Mouse (Mus musculus) brown adipose tissue, adult 24 weeks (tissue): ENCODE measurements around the gene Elfn1. TPM values are rescaled to one million over a fixed set of nuclear protein-coding genes. Genes with fewer than 3 reads are reported as not detected.

Experiments used
- H3K27ac ChIP-seq: fragments of 200-500 bp; replicated peaks from 2 replicates; pipeline ENCODE4 v1.5.1; 2012; ENCODE audit warnings: low read depth, mild to moderate bottlenecking, low read length
- H3K4me1 ChIP-seq: fragments of 200-500 bp; 2 replicates; pipeline ENCODE4 v1.6.1; 2012; ENCODE audit warnings: low read length, mixed read lengths; ENCODE audit not compliant: control insufficient read depth, insufficient read depth, insufficient read length
- H3K4me3 ChIP-seq: fragments of 200-500 bp; 2 replicates; pipeline ENCODE4 v1.5.1; 2012; ENCODE audit warnings: low read depth, mild to moderate bottlenecking, low read length, moderate library complexity; ENCODE audit not compliant: insufficient read depth
- polyA plus RNA-seq: library from polyadenylated mRNA; stranded (reverse); fragments of >200 nt; gene quantifications from 2 replicates; pipeline ENCODE4 v1.2.4, GENCODE M21; 2012; ENCODE audit not compliant: missing spikeins, insufficient read depth, insufficient read length

Elfn1 gene
- polyA plus RNA-seq: 0.29 TPM in 1 of 2 replicates, not detected in the other

DNA sequence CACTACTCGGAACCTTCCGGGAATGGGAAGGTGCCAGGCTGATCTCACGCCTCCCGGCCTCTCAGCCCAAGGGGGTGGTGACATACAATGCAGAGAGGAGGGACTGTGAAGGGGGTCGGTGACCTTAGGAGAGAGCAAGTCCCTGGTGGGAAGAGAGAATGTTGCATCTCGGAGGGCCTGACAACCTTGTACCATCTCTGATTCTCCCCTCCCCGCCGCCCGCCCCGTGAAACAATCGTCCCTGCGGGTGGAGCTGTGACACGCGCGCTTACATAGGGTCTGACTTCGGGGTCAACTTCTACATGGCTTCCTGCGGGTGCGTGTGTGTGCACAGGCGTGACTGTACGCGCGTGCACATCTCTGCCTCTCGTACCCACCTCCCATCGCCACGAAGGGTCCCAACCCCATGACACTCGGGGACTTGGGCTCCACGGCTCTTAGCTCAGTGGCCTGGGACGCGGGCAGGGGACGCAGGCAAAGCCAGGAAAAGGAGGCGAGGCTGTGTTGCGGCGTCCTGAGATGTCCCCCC lies at the start of gene Elfn1:
Gene Elfn1, plus strand, starts transcription at position 230 of the 529 bp plus-strand sequence.
- peak within 1 kb of the TSS; percentile 45 for H3K4me3 ChIP-seq
- no peak within 1 kb of the TSS for H3K27ac ChIP-seq
- peaks cover 4% of the 10 kb centered on the region; the same call in 1 of the 2 replicates for H3K4me1 ChIP-seq

DNA sequence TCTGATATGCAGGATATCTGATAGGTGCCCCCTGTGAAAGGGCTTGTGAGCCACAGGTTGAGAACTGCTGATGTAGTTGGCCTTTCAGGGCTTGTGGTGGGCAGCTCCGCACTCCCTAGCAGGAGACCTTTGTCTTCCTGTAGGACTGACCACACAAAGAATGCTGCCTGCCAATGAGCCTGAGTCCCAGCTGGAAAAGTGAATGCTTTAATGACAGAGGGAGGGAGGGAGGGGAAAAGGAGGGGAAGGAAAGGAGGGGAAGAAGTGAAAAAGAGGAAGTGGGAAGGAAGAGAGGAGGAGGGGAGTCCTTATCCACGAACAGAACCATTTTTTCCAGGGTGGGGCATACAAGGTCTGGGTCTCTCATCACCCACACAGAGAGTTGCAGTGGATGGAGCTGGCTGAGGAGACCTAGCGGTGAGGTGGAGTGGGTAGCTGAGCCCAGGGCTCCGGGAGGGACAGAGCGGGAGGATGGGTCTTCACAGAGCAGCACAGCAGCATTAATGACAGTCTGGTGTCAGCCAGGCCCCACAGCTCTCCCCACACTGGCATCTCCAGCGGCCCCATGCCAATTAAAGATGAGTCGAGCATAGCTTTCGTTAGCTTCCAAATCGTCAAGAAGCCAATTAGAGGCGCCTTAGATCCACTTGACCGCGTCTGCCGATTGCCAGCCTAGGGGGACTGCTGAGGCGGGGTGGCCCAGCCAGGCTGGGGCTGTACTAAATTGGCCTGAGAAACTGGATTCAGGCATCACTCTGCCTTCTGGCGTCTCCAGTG lies 47.2 kb upstream of the Elfn1 start:
- H3K27ac ChIP-seq: no peak overlapping the region
- H3K4me1 ChIP-seq: no peaks in the 10 kb centered on the region
- no peak overlapping the region for H3K4me3 ChIP-seq

DNA sequence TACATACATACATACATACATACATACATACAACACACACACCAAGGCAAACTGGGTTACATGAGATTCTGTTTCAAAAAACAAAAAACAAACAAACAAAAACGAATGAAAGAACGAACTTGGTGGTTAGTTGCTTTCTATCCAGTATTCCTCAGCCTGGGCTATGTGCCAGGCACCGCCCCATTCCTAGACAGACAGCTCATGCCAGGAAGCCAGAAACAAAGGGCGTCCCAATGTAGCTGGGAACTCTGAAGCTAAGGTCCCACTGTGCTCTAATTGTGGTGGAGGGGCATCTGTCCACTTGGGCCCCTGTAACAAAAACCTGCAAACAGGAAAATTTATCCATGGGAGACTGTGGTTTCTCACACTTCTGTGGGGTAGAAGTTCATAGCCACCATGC lies 45.0 kb upstream of the Elfn1 start:
- no peak overlapping the region for H3K4me3 ChIP-seq
- no peaks in the 10 kb centered on the region for H3K4me1 ChIP-seq
- H3K27ac ChIP-seq: no peak overlapping the region

DNA sequence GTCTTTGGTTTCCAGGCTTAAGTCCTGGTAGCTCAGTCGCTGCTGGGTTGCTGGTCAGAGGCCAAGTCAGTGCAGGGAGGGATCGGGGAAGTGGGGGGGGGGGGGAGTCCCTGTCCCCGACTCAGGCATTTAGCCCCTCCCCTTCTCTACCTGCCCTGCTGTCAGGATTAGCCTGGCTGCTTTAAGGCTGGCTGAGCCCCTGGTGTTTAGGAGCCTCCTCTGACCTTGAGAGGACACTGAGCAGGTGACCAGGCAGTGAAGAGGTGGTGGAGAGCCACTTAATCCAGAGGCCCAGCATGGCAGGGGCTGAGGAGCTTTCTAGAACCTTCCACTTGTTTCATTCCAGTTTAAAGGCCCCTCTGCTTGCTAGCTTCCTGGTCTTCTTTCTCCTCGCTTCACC lies 36.9 kb upstream of the Elfn1 start:
- Histone ChIP-seq H3K4me1 (no peaks in the 10 kb centered on the region), H3K4me3 (no peak overlapping the region), H3K27ac (no peak overlapping the region)

DNA sequence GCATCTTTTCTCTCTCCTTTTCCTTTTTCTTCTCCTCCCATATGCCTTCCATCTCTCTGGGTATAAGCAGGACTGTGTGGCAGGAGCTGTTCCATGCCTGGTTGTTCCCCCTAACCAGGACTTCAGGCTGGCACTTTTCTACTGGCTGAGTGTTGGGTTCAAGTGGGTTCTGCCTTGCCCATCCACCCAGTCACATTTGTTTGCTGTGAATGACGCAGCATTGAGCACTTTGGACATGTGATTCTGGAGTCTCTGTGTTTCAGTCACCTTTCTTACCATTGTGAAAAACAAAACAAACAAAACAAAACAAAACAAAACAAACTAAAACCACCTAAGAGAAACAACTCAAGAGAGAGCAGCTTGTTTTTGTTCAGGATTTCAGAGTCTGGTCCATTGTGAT lies 36.2 kb upstream of the Elfn1 start:
- H3K4me1 ChIP-seq: no peaks in the 10 kb centered on the region
- no peak overlapping the region for H3K27ac ChIP-seq
- no peak overlapping the region for H3K4me3 ChIP-seq

DNA sequence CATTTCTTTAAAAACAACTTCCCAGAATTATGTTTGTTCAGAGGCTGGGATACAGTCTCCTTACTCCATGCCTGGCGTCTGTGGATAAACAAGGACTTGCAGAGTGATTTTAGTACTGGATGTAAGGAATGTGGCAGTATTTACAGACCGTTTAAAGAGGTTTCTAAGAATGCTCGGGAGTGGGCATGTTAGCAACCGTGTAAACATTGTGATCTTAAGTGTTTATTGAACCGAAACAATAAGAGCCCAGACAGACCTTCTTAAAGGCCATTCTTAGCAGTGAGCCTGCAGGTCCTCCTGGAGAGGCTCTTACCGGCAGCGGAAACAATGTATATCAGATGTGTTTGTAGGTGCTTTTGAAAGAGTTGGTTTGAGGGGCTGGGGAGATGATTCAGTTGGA lies 30.2 kb upstream of the Elfn1 start:
- H3K4me3 ChIP-seq: no peak overlapping the region
- no peaks in the 10 kb centered on the region for H3K4me1 ChIP-seq
- no peak overlapping the region for H3K27ac ChIP-seq

DNA sequence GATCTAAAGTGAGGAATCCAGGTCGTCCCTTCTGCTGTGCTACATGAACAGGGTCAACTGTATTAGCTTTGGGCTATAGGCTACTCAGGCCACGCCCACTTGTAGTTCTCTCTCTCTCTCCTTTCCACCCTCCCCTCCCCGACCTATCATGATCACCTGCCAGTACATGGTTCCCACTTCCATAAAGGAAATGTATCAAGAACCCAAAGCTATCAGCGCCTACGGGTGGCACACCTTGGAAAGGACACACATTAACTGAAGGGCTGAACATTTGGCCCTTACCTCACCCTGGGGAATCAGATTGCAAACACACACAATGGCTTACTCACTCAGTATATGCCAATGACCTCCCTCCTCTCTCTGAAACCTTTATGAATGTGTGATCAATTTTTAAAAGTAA lies 28.0 kb upstream of the Elfn1 start:
- no peaks in the 10 kb centered on the region for H3K4me1 ChIP-seq
- no peak overlapping the region for H3K27ac ChIP-seq
- H3K4me3 ChIP-seq: no peak overlapping the region

DNA sequence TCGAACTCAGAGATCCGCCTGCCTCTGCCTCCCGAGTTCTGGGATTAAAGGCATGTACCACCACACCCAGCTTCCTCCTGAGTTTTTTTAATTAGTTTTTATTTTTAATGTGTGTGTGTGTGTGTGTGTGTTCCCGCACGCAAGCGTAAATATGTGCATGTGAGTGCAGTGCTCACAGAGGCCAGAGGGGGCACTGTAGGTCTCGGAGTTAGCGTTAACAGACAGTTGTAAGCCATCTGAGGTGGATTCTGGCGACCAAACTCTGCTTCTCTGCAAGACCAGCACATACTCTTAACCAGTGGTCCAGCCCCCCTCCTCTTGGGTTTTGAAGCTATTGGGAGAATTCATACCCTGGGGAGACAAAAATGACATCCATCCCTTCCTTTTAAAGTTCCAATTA lies 26.6 kb upstream of the Elfn1 start:
- Histone ChIP-seq H3K4me1 (no peaks in the 10 kb centered on the region), H3K27ac (no peak overlapping the region), H3K4me3 (no peak overlapping the region)

DNA sequence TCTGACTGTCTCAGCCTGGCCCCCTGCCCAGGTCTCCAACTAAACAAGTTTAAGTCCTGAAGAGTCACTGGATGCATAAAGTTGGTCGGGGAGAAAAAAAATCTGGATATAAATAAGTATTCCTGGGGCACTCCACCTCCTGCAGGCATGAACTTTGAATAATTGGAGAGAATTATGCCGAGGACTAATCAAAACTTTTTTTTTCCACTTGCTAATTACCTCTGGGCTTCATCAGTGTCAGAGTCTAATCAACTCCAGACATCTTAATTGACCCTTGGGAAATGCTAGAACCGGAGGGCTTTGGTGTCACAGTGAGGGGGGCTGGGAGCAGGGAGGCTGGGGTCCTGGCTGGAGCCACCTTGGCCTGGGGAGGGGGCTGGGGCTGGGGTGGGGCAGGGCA lies 19.1 kb upstream of the Elfn1 start:
- no peak overlapping the region for H3K4me3 ChIP-seq
- no peaks in the 10 kb centered on the region for H3K4me1 ChIP-seq
- no peak overlapping the region for H3K27ac ChIP-seq

DNA sequence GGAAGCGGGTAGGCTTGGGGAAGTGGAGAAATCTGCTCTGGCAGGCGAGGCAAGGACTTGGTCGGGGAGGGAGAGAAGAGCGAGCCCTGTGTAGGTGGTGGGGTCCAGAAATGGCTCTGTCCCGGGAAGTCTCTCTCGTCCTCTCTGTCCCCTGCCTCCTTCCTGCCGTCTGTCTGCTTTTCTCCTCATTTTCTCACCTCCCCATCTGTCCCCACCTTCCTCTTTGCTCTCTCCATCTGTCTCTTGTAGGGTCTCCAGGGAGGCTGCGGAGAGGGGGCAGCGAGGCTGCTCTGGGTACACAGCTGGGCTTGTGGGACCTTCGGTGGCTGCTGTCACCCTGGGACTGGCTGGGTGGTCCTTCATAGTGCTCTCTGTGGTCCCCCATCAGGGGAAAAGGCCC lies 18.4 kb upstream of the Elfn1 start:
- H3K27ac ChIP-seq: no peak overlapping the region

DNA sequence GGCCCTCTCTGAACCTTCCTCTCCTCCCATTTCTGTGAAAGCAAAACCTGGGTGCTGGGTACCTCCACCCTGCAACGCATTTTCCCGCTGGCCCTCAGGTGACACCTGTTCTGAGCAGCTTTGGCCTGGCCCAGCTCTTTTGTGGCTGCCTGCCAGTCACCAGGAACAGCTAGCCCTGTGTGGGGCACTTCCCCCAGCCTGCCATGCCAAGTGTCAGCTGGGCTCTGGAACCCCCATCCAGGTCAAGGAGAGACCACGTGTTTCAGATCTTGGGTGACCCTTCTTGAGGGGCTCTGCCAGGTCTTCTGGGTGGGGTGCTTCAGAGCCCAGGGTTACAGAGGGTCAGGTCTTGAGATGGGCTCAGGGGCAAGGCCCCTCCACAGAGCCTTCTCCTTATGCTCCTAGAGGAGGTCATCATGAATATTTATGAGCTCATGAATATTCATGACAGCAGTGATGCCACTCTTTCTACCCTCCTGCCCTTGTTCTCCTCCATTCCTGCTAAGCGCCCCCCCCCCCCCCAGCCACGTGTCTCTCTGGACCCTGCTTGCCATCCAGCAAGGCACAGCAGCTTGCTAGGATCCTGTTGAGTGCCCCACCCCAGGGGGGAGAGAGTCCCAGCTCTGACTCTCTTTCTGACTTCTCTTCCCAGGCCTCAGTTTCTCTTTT lies 15.3 kb upstream of the Elfn1 start:
- no peak overlapping the region for H3K27ac ChIP-seq
- no peak overlapping the region for H3K4me3 ChIP-seq
- no peaks in the 10 kb centered on the region for H3K4me1 ChIP-seq

More for the DNA sequence above, 18.4 kb upstream of the Elfn1 start:
- Histone ChIP-seq H3K4me1 (no peaks in the 10 kb centered on the region), H3K4me3 (no peak overlapping the region)

DNA sequence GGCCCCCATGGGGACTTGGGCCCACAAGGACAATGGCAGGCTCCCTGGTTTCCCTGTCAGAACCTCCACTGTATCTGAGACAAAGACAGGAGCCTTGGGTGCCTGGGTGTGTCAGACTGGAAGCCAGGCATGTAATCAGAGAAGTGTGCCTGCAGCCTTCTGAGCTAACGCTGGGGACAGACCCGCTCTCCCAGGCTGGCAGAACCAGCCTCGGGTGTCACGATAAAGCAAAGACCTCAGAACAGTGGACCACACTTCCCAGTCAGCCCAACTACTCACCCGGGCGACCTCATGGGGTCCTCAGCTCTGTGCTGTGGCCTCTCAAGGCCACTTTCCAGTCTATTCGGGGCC lies 14.8 kb upstream of the Elfn1 start:
- Histone ChIP-seq H3K4me1 (no peaks in the 10 kb centered on the region), H3K27ac (no peak overlapping the region), H3K4me3 (no peak overlapping the region)

DNA sequence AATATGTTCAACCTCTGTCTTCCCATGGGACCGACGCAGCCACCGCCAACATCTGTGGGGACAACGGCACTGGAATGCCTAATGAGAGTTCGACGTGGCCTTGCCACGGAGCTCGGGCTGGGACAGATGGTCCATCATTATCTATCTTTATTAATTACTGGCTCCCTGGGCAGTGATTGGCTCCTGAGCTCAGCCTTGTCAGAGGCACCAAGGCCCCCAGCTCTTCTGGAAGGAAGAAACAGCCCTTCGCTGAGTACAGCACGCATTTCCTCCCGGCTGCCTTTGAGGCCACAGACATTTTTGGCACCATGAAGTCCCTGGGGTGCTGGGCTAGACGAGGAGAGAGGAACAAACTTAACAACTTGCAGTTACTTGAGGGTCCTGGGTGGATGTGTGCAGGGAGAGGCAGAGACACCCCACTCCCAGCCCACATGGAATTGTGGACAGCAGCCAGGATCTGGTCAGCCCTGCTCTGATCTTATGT lies 13.7 kb upstream of the Elfn1 start:
- H3K4me1 ChIP-seq: no peaks in the 10 kb centered on the region
- H3K27ac ChIP-seq: no peak overlapping the region
- H3K4me3 ChIP-seq: no peak overlapping the region

DNA sequence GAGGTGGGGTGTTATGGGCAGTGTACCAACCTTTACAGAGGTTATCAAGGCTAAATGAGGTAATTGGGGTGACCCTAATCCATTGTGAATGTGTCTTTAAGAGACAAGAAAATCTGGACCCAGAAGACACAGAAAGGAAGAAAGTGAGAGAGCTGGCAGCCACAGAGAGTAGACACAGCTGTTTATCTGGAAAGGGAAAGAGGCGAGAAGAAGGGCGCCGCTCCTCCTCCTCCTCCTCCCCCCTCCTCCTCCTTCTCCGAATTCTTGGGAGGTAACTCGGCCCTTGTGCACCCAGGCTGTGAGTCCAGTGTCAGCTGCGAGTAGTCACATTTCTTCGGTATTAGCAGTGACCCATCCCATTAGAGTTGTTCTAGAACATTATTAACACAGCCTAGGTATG lies 8.7 kb upstream of the Elfn1 start:
- Histone ChIP-seq H3K27ac (no peak overlapping the region), H3K4me1 (no peaks in the 10 kb centered on the region), H3K4me3 (no peak overlapping the region)

DNA sequence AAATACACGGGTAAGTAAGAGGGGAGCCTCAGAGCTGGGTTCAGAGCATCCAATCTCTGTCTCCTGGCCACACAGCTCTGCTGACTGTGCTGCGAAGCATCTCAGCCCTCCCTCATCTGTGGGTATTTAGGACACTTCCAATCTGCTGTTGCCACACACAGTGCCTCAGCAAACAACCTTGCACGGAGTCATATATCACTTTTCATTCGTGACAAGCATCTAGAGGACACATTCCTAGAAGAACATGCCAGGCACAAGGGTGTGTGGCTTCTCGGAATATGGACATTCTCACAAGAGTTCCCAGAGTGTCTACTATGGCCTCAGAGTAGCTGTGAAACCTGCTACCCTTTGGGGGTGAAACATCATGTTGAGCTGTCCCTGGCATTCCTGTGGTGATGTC lies 2.6 kb upstream of the Elfn1 start:
- H3K4me1 ChIP-seq: peaks cover 4% of the 10 kb centered on the region; the same call in 1 of the 2 replicates
- no peak overlapping the region for H3K4me3 ChIP-seq

DNA sequence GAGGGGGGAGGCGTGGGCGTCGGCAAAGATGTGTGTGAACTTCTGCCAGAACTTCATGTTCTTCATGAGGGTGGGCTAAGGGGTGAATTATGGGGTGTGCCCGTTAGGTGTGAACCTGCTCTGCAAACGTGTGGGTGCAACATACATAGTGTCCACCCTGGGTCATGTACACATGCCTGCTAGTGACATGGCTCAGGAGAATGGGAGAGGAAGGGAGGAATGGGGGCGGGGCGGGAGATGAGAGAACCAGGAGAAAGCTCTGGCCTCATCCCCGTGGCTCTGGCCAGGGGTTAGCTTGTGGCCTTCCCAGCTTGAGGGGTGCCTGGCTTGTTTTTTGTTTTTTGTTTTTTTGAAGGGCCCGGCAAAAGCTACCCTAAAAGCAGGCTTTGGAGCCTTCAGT lies 1.2 kb upstream of the Elfn1 start:
- Histone ChIP-seq H3K27ac (no peak overlapping the region), H3K4me3 (no peak overlapping the region), H3K4me1 (peaks cover 4% of the 10 kb centered on the region; the same call in 1 of the 2 replicates)

More for the DNA sequence above, 2.6 kb upstream of the Elfn1 start:
- H3K27ac ChIP-seq: no peak overlapping the region
